Mouse (Mus musculus): ENCODE data around the gene Gpc5.

The Gpc5 gene

GRCm38 (mm10) chr14:116317491-116317890 lies 1225.5 kb downstream of the Gpc5 start:
- no peak for DNase-seq (ENCODE audit: low spot score)

DNA sequence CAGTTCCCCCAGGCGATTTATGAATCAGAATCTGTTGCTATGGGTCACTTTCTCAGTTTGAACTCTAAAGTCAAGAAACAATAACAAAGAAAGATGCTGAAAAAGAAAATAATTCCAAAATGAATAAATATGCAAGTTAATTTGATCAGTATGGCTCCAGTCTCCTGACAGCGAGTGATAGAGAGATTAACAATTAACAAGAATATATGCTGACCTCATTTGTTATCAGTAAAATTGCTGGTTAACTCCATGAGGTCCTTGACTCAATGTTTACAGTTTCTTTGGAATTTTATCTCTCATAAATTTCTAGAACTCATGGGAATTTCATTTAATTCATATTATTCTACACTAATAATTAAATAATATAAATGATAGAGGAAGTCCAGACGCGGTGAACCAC lies 1244.2 kb downstream of the Gpc5 start:
- DNase-seq (ENCODE audit: low spot score) = no peak

- no peak for DNase-seq (ENCODE audit: low spot score)
These were observed 1246.4 kb downstream of the Gpc5 start for GRCm38 (mm10) chr14:116338395-116338794.

DNA sequence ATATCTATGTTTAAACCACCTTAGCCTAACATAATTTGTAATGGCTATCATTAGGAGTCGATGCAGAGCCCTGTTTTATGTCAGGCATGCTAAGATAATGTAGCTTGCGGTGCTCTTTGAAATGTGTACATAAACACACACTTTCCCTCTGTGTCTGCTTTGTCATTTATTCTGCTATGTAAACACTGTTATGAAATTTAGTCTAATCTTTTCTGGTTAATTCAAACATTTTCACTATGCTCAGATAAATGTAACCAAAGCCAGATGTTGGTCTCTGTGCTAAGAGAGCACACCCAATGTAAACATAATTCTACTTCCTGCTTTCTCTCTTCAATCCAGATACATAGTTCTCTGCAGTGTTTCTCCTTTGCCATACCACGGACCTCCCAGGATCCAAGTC lies 1256.5 kb downstream of the Gpc5 start:
- no peak for DNase-seq (ENCODE audit: low spot score)

GRCm38 (mm10) chr14:116384602-116385001 lies 1292.6 kb downstream of the Gpc5 start:
- no peak for DNase-seq (ENCODE audit: low spot score)

DNA sequence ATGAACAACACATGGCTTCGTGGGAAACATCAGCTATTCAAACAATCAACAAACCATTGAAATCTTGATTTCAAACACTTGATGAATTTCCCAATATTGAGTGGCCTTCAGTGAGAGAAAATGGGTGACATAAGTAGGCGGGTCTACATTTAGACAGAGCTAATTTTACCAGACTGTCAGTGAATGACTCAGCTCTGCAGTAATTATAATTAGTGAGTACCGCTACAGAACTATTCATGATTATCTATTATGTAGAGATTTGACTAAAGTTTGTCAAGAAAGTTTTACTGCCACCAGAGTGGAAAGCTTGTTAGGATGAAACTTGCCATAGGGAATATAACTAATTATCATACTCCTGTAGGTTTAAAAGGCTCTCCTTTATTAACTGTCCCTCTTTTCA lies 1323.5 kb downstream of the Gpc5 start:
- DNase-seq (ENCODE audit: low spot score) = no peak

DNA sequence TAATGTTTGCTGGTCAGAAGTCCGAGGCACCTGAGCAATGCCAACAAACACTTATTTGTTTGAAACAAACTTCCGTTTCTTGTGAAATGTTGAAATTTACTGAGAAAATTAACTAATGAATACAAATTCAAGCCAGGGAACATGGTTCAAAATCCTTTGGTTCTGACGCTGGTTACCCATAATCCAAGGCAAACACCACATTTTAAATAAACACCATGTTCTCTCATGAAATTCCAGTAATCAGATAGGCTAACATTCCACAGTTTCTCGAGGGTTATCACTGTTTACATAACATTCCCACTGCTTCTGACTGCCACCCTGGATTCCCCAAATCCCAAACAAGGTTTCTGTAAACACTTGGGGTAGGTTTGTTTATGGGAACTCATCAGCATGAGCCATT lies 1356.2 kb downstream of the Gpc5 start:
- DNase-seq (ENCODE audit: low spot score) = no peak

DNA sequence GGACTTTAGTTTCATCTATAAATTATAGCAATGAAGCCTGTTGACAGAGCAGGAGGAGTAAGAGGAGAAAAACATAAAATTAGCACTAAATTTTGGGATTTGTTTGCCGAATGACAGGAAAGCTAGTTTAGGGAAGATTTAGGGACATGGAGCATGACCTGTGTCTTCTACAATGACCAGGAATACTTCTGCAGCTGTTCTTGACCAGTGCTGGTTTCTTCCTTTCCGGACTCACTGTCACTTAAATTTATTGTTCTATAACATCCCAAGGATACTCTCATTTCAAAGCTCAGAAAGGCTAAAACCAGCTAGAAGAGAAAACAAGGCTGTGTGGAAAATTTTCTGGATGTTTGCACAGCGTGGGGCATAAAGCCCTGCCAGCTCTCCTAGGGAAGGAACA lies 1361.3 kb downstream of the Gpc5 start:
- no peak for DNase-seq (ENCODE audit: low spot score)

GRCm38 (mm10) chr14:116456211-116456610 lies 1364.2 kb downstream of the Gpc5 start:
- no peak for DNase-seq (ENCODE audit: low spot score)

- DNase-seq (ENCODE audit: low spot score) = no peak
These were observed 1381.6 kb downstream of the Gpc5 start for GRCm38 (mm10) chr14:116473378-116474179.

- no peak for DNase-seq (ENCODE audit: low spot score)
These were observed 1402.4 kb downstream of the Gpc5 start for GRCm38 (mm10) chr14:116494285-116494850.

- DNase-seq (ENCODE audit: low spot score) = no peak
These were observed 1446.2 kb downstream of the Gpc5 start for GRCm38 (mm10) chr14:116538216-116538615.

- no peak for DNase-seq (ENCODE audit: low spot score)
These were observed 1451.7 kb downstream of the Gpc5 start for GRCm38 (mm10) chr14:116543746-116544145.

DNA sequence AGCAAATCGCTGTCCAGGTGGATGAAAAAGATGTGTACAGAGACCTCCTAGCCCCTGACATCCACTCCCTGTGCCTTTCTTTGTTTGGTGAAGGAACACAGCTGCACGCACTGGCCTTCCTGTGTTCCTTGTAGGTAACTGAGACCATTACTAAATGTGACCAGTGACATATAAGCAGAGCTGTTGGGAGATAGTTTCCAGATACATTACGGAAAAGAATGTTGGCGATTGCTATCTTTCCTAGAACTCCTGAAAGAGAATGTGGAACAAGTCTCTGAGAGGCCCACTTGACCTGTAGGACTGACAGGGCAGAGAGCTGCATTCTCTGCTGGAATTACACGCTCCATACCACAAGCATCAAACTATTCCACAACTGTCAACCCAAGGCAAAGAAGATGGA lies 1459.4 kb downstream of the Gpc5 start:
- no peak for DNase-seq (ENCODE audit: low spot score)

- DNase-seq (ENCODE audit: low spot score) = no peak
These were observed 1461.3 kb downstream of the Gpc5 start for GRCm38 (mm10) chr14:116553316-116553715.

- DNase-seq (ENCODE audit: low spot score) = no peak
These were observed 1466.3 kb downstream of the Gpc5 start for GRCm38 (mm10) chr14:116558141-116558800.

DNA sequence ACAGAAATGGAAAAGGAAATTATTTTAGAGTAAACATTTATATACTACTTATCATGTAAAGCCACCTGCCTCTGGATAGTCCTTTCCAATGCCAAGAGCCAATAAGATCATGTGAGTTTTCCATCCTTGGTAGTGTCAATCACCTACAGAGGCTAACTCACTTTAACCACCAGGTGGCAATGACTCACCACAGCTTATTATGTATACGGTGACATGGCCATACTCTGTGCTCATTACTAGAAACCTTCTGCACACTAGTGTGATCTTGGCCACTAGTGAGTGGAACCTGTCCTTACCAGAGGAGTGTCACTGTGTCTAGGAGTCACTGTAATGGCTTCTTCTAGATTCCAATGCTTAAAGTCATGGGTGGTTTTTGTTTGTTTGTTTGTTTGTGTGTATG lies 1468.0 kb downstream of the Gpc5 start:
- DNase-seq (ENCODE audit: low spot score) = no peak

Data from ovary, postnatal 36 days (tissue).